Mouse (Mus musculus): ENCODE measurements around the gene Mvk. TPM values are rescaled to one million over a fixed set of nuclear protein-coding genes. Genes with fewer than 3 reads are reported as not detected.

Mvk gene
- polyA plus RNA-seq, 1 experiment from 2014 or later = 52.0 TPM

DNA sequence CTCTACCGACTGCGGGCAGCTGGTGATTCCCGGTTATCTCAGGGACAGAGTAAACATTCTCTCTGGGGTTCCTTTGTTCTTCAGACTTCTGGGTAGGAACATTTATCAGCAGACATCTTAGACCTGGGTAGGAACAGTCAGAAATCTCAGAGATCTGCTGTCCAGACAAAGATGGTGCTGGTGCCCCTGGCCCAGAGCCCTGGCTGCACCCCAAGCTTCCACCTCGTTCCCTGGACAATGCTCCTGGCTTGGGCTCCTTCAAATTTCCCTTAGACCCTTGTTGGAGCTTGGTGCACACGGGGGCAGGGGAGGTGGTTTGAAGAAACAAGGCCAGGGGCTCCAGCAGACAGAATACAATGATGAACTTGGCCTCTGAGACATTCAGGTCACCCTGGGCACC, 21.5 kb upstream of the Mvk start:
- WGBS = 63% methylated on average over 5 of the region's 5 CpGs

GRCm38 (mm10) chr5:114423961-114424360, 20.1 kb upstream of the Mvk start:
- H3K36me3 ChIP-seq (replicated peaks) = peaks cover 24% of the 10 kb centered on the region
- no peaks in the 10 kb centered on the region for H3K9me3 ChIP-seq
- H3K4me1 ChIP-seq = peaks cover 4% of the 10 kb centered on the region; the same call in 1 of the 2 replicates
- no peak overlapping the region for H3K27ac ChIP-seq
- H3K4me2 ChIP-seq = no peak overlapping the region
- 76% methylated on average over 5 of the region's 5 CpGs for WGBS
- H3K27me3 ChIP-seq = no peaks in the 10 kb centered on the region
- 0 out of 2 replicates have a peak overlapping the region, but pooled peaks have one; percentile 1 for H3K9ac ChIP-seq
- H3K4me3 ChIP-seq (replicated peaks) = no peak overlapping the region
- ATAC-seq (ENCODE audit: low FRiP score) = no peak

More for the DNA sequence above, 21.5 kb upstream of the Mvk start:
- Histone ChIP-seq H3K4me2 (no peak overlapping the region), H3K9me3 (no peaks in the 10 kb centered on the region), H3K4me3 (replicated peaks) (no peak overlapping the region), H3K4me1 (peaks cover 4% of the 10 kb centered on the region; the same call in 1 of the 2 replicates), H3K27me3 (no peaks in the 10 kb centered on the region), H3K27ac (no peak overlapping the region), H3K9ac (no peak overlapping the region), H3K36me3 (replicated peaks) (peaks cover 37% of the 10 kb centered on the region)
- ATAC-seq (ENCODE audit: low FRiP score) = no peak

- WGBS = 70% methylated on average over 6 of the region's 6 CpGs
- H3K9ac ChIP-seq = no peak overlapping the region
These were observed 17.3 kb upstream of the Mvk start for GRCm38 (mm10) chr5:114426732-114427131.

DNA sequence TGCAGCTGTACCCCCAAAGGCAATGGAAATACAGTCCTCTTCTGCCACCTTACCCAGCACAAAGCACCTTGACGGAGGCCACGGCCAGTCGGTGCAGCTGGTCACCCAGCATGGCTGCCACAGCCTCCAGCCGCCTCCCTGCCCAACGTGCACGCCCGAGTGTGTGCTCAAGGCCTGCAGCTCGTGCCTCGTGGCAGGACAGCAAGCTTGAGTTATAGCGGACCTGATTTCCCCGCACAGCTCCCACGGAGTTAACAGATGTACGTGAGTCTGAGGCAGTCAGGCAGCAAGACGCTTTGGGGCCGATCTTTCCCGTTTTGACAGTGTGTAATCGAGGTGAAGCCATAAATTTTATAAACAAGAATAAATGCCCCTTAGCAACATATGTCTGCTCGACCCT, 15.4 kb upstream of the Mvk start:
- Histone ChIP-seq H3K27ac (no peak overlapping the region), H3K27me3 (no peaks in the 10 kb centered on the region), H3K9me3 (no peaks in the 10 kb centered on the region), H3K4me3 (replicated peaks) (no peak overlapping the region), H3K4me2 (no peak overlapping the region), H3K4me1 (peaks cover 9% of the 10 kb centered on the region; the same call in 1 of the 2 replicates), H3K36me3 (replicated peaks) (no peaks in the 10 kb centered on the region), H3K9ac (no peak overlapping the region)
- WGBS = 82% methylated on average over 18 of the region's 18 CpGs
- no peak for ATAC-seq (ENCODE audit: low FRiP score)

More at GRCm38 (mm10) chr5:114426732-114427131, 17.3 kb upstream of the Mvk start:
- no peak overlapping the region for H3K4me2 ChIP-seq
- H3K4me1 ChIP-seq = peaks cover 11% of the 10 kb centered on the region; the same call in 1 of the 2 replicates
- ATAC-seq (ENCODE audit: low FRiP score) = no peak
- no peak overlapping the region for H3K4me3 ChIP-seq (replicated peaks)
- no peaks in the 10 kb centered on the region for H3K9me3 ChIP-seq
- H3K36me3 ChIP-seq (replicated peaks) = no peaks in the 10 kb centered on the region
- H3K27ac ChIP-seq = 0 out of 2 replicates have a peak overlapping the region, but pooled peaks have one; percentile 43
- no peaks in the 10 kb centered on the region for H3K27me3 ChIP-seq

- Histone ChIP-seq H3K27ac (no peak overlapping the region), H3K9me3 (no peaks in the 10 kb centered on the region), H3K4me3 (replicated peaks) (no peak overlapping the region), H3K27me3 (no peaks in the 10 kb centered on the region), H3K4me2 (no peak overlapping the region), H3K9ac (no peak overlapping the region), H3K4me1 (peaks cover 6% of the 10 kb centered on the region; the same call in 1 of the 2 replicates), H3K36me3 (replicated peaks) (0 out of 2 replicates have a peak, but pooled peaks cover 8% of the 10 kb centered on the region)
- no peak for ATAC-seq (ENCODE audit: low FRiP score)
- WGBS = 83% methylated on average over 7 of the region's 7 CpGs
These were observed 14.3 kb upstream of the Mvk start for GRCm38 (mm10) chr5:114429781-114430180.

GRCm38 (mm10) chr5:114434359-114434758, 9.7 kb upstream of the Mvk start:
- no peak for ATAC-seq (ENCODE audit: low FRiP score)
- Histone ChIP-seq H3K27ac (no peak overlapping the region), H3K36me3 (replicated peaks) (peaks cover 30% of the 10 kb centered on the region), H3K9ac (no peak overlapping the region), H3K4me3 (replicated peaks) (no peak overlapping the region), H3K4me1 (peaks cover 6% of the 10 kb centered on the region; the same call in 1 of the 2 replicates), H3K27me3 (no peaks in the 10 kb centered on the region), H3K9me3 (no peaks in the 10 kb centered on the region), H3K4me2 (no peak overlapping the region)
- 90% methylated on average over 8 of the region's 8 CpGs for whole genome bisulfite sequencing

- H3K9ac ChIP-seq = no peak overlapping the region
- H3K36me3 ChIP-seq (replicated peaks) = peaks cover 30% of the 10 kb centered on the region
- no peak for ATAC-seq (ENCODE audit: low FRiP score)
- H3K4me3 ChIP-seq (replicated peaks) = no peak overlapping the region
- 94% methylated on average over 14 of the region's 14 CpGs for WGBS
- H3K4me1 ChIP-seq = peaks cover 6% of the 10 kb centered on the region; the same call in 1 of the 2 replicates
- no peaks in the 10 kb centered on the region for H3K27me3 ChIP-seq
- H3K27ac ChIP-seq = no peak overlapping the region
- no peak overlapping the region for H3K4me2 ChIP-seq
- H3K9me3 ChIP-seq = no peaks in the 10 kb centered on the region
These were observed 8.5 kb upstream of the Mvk start for GRCm38 (mm10) chr5:114435588-114435987.

DNA sequence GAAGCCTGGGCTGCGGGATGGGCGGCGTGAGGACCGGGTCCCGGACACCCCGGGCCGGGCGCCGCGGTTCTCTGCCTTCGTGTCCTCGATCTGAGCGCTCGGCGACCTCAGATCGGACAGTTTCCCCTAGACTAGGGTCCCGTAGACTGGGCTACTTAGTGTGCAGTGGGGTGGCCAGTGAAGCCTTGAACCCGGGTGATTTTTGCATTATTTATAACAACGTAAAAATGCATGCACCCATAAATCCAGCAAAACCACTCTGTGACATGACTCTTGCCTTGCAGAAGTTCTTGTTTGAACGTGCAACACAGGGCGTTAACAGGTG, 261 bp downstream of the Mvk start:
- Histone ChIP-seq H3K27ac (no peak overlapping the region), H3K27me3 (no peaks in the 10 kb centered on the region), H3K9ac (peak overlapping the region; percentile 78), H3K4me1 (peaks cover 19% of the 10 kb centered on the region), H3K36me3 (replicated peaks) (peaks cover 27% of the 10 kb centered on the region), H3K9me3 (no peaks in the 10 kb centered on the region), H3K4me3 (replicated peaks) (peak overlapping the region; percentile 80), H3K4me2 (peak overlapping the region; percentile 83)
- WGBS = 1% methylated on average over 21 of the region's 21 CpGs
- no peak for ATAC-seq (ENCODE audit: low FRiP score)

DNA sequence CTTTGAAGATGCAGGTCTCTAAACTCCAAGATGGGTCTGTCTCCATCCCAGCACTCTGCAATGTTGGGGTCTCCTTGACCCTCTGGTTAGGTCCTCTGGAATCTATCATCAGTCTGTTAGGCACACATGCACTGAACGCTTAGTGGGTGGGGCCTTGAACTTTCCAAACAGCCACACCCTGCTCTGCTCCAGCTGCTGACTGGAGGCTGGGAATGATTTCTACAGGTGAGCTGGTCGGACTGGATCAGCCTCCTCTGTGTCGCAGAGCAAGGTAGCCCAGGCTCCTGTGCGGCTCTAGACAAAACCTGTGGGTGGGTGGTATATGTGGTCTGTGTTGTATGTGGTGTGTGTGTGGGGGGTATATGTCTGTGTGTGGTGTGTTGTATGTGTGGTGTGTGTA, 4.9 kb downstream of the Mvk start:
- Histone ChIP-seq H3K27me3 (no peaks in the 10 kb centered on the region), H3K27ac (no peak overlapping the region), H3K9ac (no peak overlapping the region), H3K4me1 (peaks cover 12% of the 10 kb centered on the region), H3K9me3 (no peaks in the 10 kb centered on the region), H3K36me3 (replicated peaks) (peaks cover 59% of the 10 kb centered on the region), H3K4me3 (replicated peaks) (no peak overlapping the region), H3K4me2 (no peak overlapping the region)
- ATAC-seq (ENCODE audit: low FRiP score) = no peak
- WGBS = 92% methylated on average over 4 of the region's 4 CpGs

DNA sequence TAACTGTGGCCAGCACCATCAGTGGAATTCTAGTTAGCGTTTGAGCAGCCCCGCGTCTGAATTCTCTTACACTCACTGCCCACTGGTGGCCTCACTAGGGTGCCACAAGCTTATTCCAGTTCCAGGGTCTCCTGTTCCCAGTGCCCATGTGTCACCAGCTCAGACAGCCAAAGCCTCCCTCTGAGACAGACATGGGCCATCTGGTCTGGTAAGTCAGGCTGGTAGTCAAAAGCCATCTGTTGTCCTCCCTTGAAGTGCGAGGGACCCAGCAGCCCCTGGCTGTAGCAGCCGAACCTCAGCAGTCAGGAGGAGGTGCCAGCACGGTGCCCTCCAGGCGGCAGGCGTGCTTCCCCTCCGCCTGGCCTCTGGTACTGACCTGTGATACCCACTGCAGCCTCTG, 12.2 kb downstream of the Mvk start:
- Histone ChIP-seq H3K4me2 (no peak overlapping the region), H3K9me3 (no peaks in the 10 kb centered on the region), H3K4me3 (replicated peaks) (no peak overlapping the region), H3K27me3 (peaks cover 6% of the 10 kb centered on the region; the same call in 1 of the 2 replicates), H3K4me1 (peaks cover 9% of the 10 kb centered on the region), H3K9ac (no peak overlapping the region), H3K27ac (no peak overlapping the region), H3K36me3 (replicated peaks) (peaks cover 33% of the 10 kb centered on the region)
- WGBS = 89% methylated on average over 9 of the region's 9 CpGs
- ATAC-seq (ENCODE audit: low FRiP score) = no peak

- Histone ChIP-seq H3K4me1 (peaks cover 16% of the 10 kb centered on the region), H3K36me3 (replicated peaks) (peaks cover 27% of the 10 kb centered on the region), H3K27ac (no peak overlapping the region), H3K9ac (no peak overlapping the region), H3K4me3 (replicated peaks) (no peak overlapping the region), H3K4me2 (no peak overlapping the region), H3K27me3 (peaks cover 6% of the 10 kb centered on the region; the same call in 1 of the 2 replicates), H3K9me3 (no peaks in the 10 kb centered on the region)
- no peak for ATAC-seq (ENCODE audit: low FRiP score)
- 87% methylated on average over 16 of the region's 16 CpGs for WGBS
These were observed 13.0 kb downstream of the Mvk start for GRCm38 (mm10) chr5:114456995-114457605.

DNA sequence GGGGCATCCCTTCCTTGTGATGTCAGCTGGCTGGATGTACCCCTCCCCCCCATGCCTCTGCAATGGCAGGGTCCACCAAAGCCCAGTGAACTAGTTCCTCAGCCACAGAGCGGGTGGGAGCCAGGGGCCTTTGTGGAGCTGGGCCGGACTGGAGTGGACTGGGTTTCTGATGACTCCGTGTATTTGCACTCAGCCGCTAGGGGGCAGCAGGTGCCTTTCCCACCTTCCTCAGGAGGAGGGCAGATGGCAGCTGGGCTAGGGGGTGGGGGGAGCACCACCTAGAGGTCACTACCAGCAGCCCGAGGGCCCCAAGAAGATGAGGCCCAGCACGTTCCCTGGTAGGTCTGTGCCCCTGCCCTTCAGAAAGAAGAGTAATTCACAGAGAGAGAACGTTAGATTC, 17.2 kb downstream of the Mvk start:
- peak; percentile 60 for ATAC-seq (ENCODE audit: low FRiP score)
- 4% methylated on average over 7 of the region's 7 CpGs for WGBS
- Histone ChIP-seq H3K4me1 (peaks cover 35% of the 10 kb centered on the region), H3K4me3 (replicated peaks) (no peak overlapping the region), H3K9ac (no peak overlapping the region), H3K36me3 (replicated peaks) (no peaks in the 10 kb centered on the region), H3K27ac (no peak overlapping the region), H3K4me2 (no peak overlapping the region), H3K27me3 (peaks cover 12% of the 10 kb centered on the region), H3K9me3 (no peaks in the 10 kb centered on the region)

All from forebrain, embryonic 12.5 days (tissue).